Mouse (Mus musculus): ENCODE data around the gene Olfm1. TPM values are rescaled to one million over a fixed set of nuclear protein-coding genes. Genes with fewer than 3 reads are reported as not detected.

The Olfm1 gene
- total RNA-seq, 1 experiment from 2014 or later: 32.8 TPM

Other genes starting within 250 kb of the Olfm1 start
- gene Fcnb, start 108.1 kb upstream of the Olfm1 start, total RNA-seq (2021): not detected in 2 replicates

All from adrenal gland, postnatal 25 days (tissue).